Mouse (Mus musculus) liver, embryonic 15.5 days (tissue): ENCODE measurements around the gene Olfr220. TPM values are rescaled to one million over a fixed set of nuclear protein-coding genes. Genes with fewer than 3 reads are reported as not detected.

Experiments
- ATAC-seq: fragments of 200-750 bp; cut with Nextera tagmentation; 2 replicates; pipeline ENCODE4 v1.8.0; 2017; ENCODE audit warnings: moderate number of reproducible peaks, mild to moderate bottlenecking, moderate library complexity; ENCODE audit not compliant: insufficient read depth
- H3K27ac ChIP-seq: fragments of 300-500 bp; sonication (generic); replicated peaks from 2 replicates; pipeline ENCODE4 v1.5.1; 2015; ENCODE audit warnings: mild to moderate bottlenecking, inconsistent platforms
- H3K27me3 ChIP-seq: fragments of 300-500 bp; sonication (generic); 2 replicates; pipeline ENCODE4 v1.6.1; 2015; ENCODE audit warnings: mild to moderate bottlenecking, inconsistent platforms
- H3K36me3 ChIP-seq: fragments of 300-500 bp; sonication (generic); replicated peaks from 2 replicates; pipeline ENCODE4 v1.6.1; 2015; ENCODE audit warnings: moderate library complexity, mild to moderate bottlenecking, inconsistent platforms
- H3K4me1 ChIP-seq: fragments of 300-500 bp; sonication (generic); replicated peaks from 2 replicates; pipeline ENCODE4 v1.6.1; 2015; ENCODE audit warnings: inconsistent platforms
- H3K4me2 ChIP-seq: fragments of 300-500 bp; sonication (generic); 2 replicates; pipeline ENCODE4 v1.6.1; 2015; ENCODE audit warnings: moderate library complexity, mild to moderate bottlenecking, inconsistent platforms
- H3K4me3 ChIP-seq: fragments of 300-500 bp; sonication (generic); replicated peaks from 2 replicates; pipeline ENCODE4 v1.5.1; 2015; ENCODE audit warnings: mild to moderate bottlenecking, inconsistent platforms
- H3K9ac ChIP-seq: fragments of 300-500 bp; sonication (generic); 2 replicates; pipeline ENCODE4 v1.6.1; 2015; ENCODE audit warnings: moderate library complexity, mild to moderate bottlenecking, inconsistent platforms
- H3K9me3 ChIP-seq: fragments of 300-500 bp; sonication (generic); replicated peaks from 2 replicates; pipeline ENCODE4 v1.6.1; 2016; ENCODE audit warnings: inconsistent platforms
- WGBS: fragments of 180-500 bp; shearing (Covaris S2); methylation state at CpG from one replicate; pipeline ENCODE4 v1.1.7; 2015; ENCODE audit warnings: mixed read lengths; ENCODE audit not compliant: insufficient replicate concordance; 5-methylcytosine and 5-hydroxymethylcytosine counted together
- polyA plus RNA-seq: library from polyadenylated mRNA; unstranded; fragments of >200 nt; fragmentation: Nextera tagmentation; extraction: Ambion mirVana; gene quantifications from 2 replicates; pipeline ENCODE4 v1.2.1, GENCODE M21; 2015

Gene Olfr220
- not detected in 2 replicates for polyA plus RNA-seq

DNA sequence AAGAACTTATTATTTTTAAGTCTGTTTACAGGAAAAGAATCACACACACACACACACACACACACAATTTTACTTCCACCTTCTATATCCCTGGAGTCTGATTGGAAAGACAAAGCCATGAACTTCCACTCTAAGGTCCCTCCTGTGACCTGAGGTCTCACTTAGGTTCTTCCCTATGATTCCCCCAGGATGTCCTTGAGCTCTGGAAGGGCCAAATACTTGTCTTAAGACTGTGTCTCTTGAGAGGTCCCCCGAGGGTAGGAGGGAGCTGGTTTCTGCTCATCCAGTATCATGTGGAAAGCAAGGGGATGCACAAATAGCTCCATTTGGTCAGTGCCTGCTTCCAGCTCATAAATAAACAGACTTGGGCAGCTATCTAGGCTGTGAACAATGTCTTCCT, at the start of gene Olfr220:
TSS of gene Olfr220 (plus strand) at position 301 of the 400 bp plus-strand sequence.
- 43% methylated on average over 1 of the region's 1 CpGs for WGBS
- Histone ChIP-seq H3K4me1 (no peaks in the 10 kb centered on the region), H3K4me2 (no peak within 1 kb of the TSS), H3K4me3 (no peak within 1 kb of the TSS), H3K9me3 (no peaks in the 10 kb centered on the region), H3K36me3 (no peaks in the 10 kb centered on the region), H3K9ac (no peak within 1 kb of the TSS), H3K27me3 (no peaks in the 10 kb centered on the region), H3K27ac (no peak within 1 kb of the TSS)
- ATAC-seq, result no peak

DNA sequence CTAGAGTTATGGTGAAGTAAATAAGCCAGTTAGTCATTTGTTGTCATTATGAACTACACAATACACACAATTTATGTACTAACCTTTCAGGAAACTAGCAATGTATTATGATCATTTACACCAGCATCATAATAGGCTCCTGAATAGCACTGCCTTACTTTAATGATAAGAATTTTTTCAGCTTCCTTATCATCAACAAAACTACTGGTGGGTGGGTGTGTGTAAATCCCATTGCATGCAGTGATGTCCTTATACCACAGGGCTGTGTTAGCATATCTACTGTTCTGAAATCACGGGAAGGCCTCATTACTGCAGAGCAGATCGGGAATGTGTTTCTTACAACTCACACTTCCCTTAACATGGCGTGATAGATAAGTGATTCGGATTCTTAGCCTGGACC, 18.9 kb upstream of the Olfr220 start:
- H3K27me3 ChIP-seq, result no peaks in the 10 kb centered on the region
- H3K36me3 ChIP-seq, result no peaks in the 10 kb centered on the region
- H3K4me2 ChIP-seq, result no peak overlapping the region
- peaks cover 18% of the 10 kb centered on the region for H3K4me1 ChIP-seq
- no peak overlapping the region for H3K4me3 ChIP-seq
- 20% methylated on average over 4 of the region's 4 CpGs for WGBS
- no peak overlapping the region for H3K9ac ChIP-seq
- ATAC-seq, result peak; percentile 55; the same call in 1 of the 2 replicates
- no peaks in the 10 kb centered on the region for H3K9me3 ChIP-seq
- no peak overlapping the region for H3K27ac ChIP-seq

DNA sequence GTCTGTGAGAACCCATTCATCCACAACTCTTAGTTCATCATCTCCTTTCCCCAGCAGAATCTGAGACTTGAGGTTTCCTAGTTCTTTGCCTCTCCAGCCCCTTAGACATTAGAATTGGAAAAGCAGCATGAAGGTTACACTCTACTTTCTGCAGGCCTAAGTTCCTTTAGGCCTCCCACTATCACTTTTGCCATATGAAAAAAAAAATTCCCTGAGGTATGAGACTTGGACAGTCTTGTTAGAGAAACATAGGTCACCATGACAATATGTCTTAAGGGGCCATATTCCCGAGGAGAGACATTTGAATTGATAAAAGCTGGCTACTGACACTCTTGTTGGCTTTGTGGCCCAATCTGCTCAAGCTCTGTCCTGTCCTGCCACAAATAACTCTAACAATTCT, 18.1 kb upstream of the Olfr220 start, which contains the start of gene Olfr414:
TSS of gene Olfr414 (plus strand) at position 301 of the 400 bp plus-strand sequence.
- Histone ChIP-seq H3K27ac (no peak within 1 kb of the TSS), H3K4me2 (no peak within 1 kb of the TSS), H3K27me3 (no peaks in the 10 kb centered on the region), H3K4me3 (no peak within 1 kb of the TSS), H3K9me3 (no peaks in the 10 kb centered on the region), H3K4me1 (peaks cover 18% of the 10 kb centered on the region), H3K9ac (no peak within 1 kb of the TSS), H3K36me3 (no peaks in the 10 kb centered on the region)
- WGBS, result 16% methylated on average over 1 of the region's 1 CpGs
- no peak for ATAC-seq

GRCm38 (mm10) chr1:174426180-174426986, 15.5 kb upstream of the Olfr220 start:
- peak; percentile 83 for ATAC-seq
- Histone ChIP-seq H3K27ac (no peak overlapping the region), H3K4me3 (no peak overlapping the region), H3K9me3 (no peaks in the 10 kb centered on the region), H3K36me3 (no peaks in the 10 kb centered on the region), H3K9ac (no peak overlapping the region), H3K4me2 (no peak overlapping the region), H3K4me1 (peaks cover 18% of the 10 kb centered on the region), H3K27me3 (no peaks in the 10 kb centered on the region)
- WGBS, result 8% methylated on average over 3 of the region's 3 CpGs

- WGBS, result 55% methylated on average over 1 of the region's 1 CpGs
- ATAC-seq, result no peak
Observed at GRCm38 (mm10) chr1:174427402-174427801, 14.5 kb upstream of the Olfr220 start.

DNA sequence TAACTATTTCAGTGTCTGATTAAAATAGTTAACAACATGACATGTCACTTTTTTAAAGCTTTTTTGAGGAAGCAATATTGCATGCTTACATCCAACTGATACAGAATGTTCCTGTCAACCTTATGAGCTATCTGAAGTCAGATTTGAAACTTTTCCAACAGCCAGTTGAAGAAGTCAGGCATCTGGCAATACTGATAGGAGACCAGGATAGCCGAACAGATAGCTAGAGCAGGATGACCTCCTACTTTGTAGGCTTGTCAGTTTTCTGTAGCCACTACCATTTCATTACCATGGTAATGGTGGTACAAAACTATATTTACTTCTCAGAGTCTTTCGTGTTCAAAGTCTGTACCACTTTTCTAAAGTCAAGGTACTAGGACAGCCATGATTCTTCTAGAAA, 13.5 kb upstream of the Olfr220 start:
- no peak overlapping the region for H3K4me2 ChIP-seq
- no peak overlapping the region for H3K4me3 ChIP-seq
- no peaks in the 10 kb centered on the region for H3K36me3 ChIP-seq
- no peaks in the 10 kb centered on the region for H3K9me3 ChIP-seq
- no peaks in the 10 kb centered on the region for H3K27me3 ChIP-seq
- peaks cover 18% of the 10 kb centered on the region for H3K4me1 ChIP-seq
- ATAC-seq, result peak; percentile 36
- no peak overlapping the region for H3K9ac ChIP-seq
- 25% methylated on average over 2 of the region's 2 CpGs for whole genome bisulfite sequencing
- no peak overlapping the region for H3K27ac ChIP-seq

More at GRCm38 (mm10) chr1:174427402-174427801, 14.5 kb upstream of the Olfr220 start:
- Histone ChIP-seq H3K4me2 (no peak overlapping the region), H3K4me3 (no peak overlapping the region), H3K27me3 (no peaks in the 10 kb centered on the region), H3K4me1 (peaks cover 18% of the 10 kb centered on the region), H3K9me3 (no peaks in the 10 kb centered on the region), H3K27ac (no peak overlapping the region), H3K9ac (no peak overlapping the region), H3K36me3 (no peaks in the 10 kb centered on the region)

GRCm38 (mm10) chr1:174434121-174434520, 7.8 kb upstream of the Olfr220 start:
- Histone ChIP-seq H3K4me1 (no peaks in the 10 kb centered on the region), H3K4me2 (no peak overlapping the region), H3K4me3 (no peak overlapping the region), H3K9ac (no peak overlapping the region), H3K9me3 (no peaks in the 10 kb centered on the region), H3K36me3 (no peaks in the 10 kb centered on the region), H3K27ac (no peak overlapping the region), H3K27me3 (no peaks in the 10 kb centered on the region)
- WGBS, result 24% methylated on average over 1 of the region's 1 CpGs
- ATAC-seq, result no peak

- 64% methylated on average over 2 of the region's 2 CpGs for WGBS
- Histone ChIP-seq H3K4me1 (no peaks in the 10 kb centered on the region), H3K9me3 (no peaks in the 10 kb centered on the region), H3K9ac (no peak overlapping the region), H3K4me3 (no peak overlapping the region), H3K4me2 (no peak overlapping the region), H3K27me3 (no peaks in the 10 kb centered on the region), H3K36me3 (no peaks in the 10 kb centered on the region), H3K27ac (no peak overlapping the region)
- no peak for ATAC-seq
Observed at GRCm38 (mm10) chr1:174455100-174455499, 13.2 kb downstream of the Olfr220 start.

DNA sequence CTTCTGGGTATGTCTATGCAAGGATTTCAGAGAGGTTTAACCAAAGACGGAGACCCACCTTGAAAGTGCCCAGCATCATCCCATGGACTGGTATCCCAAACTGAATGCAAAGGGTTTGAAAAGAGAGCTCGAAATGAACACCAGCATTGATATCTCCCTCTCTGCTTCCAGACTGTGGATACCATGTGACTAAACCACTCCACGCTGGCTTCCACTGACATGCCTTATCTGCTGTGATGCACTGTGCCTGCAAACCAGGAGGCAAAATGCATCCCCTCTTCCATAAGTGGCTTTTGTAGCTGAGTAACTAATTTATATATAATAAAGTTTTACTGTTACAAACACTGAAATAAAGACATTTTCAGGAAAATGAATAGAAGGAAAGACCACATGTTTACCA, 23.5 kb downstream of the Olfr220 start:
- Histone ChIP-seq H3K27ac (no peak overlapping the region), H3K9ac (no peak overlapping the region), H3K4me2 (no peak overlapping the region), H3K36me3 (no peaks in the 10 kb centered on the region), H3K4me1 (no peaks in the 10 kb centered on the region), H3K4me3 (no peak overlapping the region), H3K9me3 (no peaks in the 10 kb centered on the region), H3K27me3 (no peaks in the 10 kb centered on the region)
- ATAC-seq, result no peak
- 29% methylated on average over 3 of the region's 3 CpGs for WGBS

DNA sequence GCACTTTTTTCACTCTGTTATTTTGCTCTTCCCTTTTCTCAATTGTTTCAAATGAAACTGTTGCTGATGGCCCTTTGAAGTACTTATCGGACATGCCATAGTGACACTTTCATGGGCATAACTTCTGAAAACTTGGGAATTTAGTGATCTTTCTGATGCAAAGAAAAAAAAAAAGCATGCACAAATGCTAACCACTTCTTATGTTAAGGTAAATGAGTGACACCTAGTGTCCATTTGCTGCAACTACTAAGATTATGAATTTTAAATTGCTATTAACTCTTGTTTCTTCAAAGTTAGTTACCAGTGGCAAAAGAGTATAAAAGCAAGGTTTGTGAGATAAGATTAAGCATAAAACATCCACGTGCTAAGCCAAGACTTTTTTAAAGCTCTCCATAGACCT, 24.4 kb downstream of the Olfr220 start:
- no peak for ATAC-seq
- Histone ChIP-seq H3K4me3 (no peak overlapping the region), H3K27ac (no peak overlapping the region), H3K9me3 (no peaks in the 10 kb centered on the region), H3K4me1 (no peaks in the 10 kb centered on the region), H3K4me2 (no peak overlapping the region), H3K9ac (no peak overlapping the region), H3K36me3 (no peaks in the 10 kb centered on the region), H3K27me3 (no peaks in the 10 kb centered on the region)
- 18% methylated on average over 2 of the region's 2 CpGs for WGBS

- 3% methylated on average over 6 of the region's 6 CpGs for WGBS
- no peaks in the 10 kb centered on the region for H3K27me3 ChIP-seq
- H3K4me3 ChIP-seq, result no peak overlapping the region
- no peaks in the 10 kb centered on the region for H3K4me1 ChIP-seq
- no peak overlapping the region for H3K27ac ChIP-seq
- no peak overlapping the region for H3K4me2 ChIP-seq
- H3K9me3 ChIP-seq, result no peaks in the 10 kb centered on the region
- no peak for ATAC-seq
- H3K9ac ChIP-seq, result no peak overlapping the region
- no peaks in the 10 kb centered on the region for H3K36me3 ChIP-seq
Observed at GRCm38 (mm10) chr1:174469736-174470135, 27.9 kb downstream of the Olfr220 start.
